13 mouse cellular contexts compared by ENCODE assay signal in genomic region chr11:106163546-106163945, GRCm38 (mm10). TPM values are rescaled to one million over a fixed set of nuclear protein-coding genes. Genes with fewer than 3 reads are reported as not detected.
DNase-seq lines count a peak whose midpoint lies in the region; ATAC-seq and TF ChIP-seq lines count a peak whose summit lies in the region.
"Had no signal": no experiment of that assay in that cellular context is flagged by ENCODE, and none has a peak within 500 bp of the region (broad histone marks: within the 10 kb centered on the region; RNA-seq: fewer than 3 reads in every experiment).

No protein-coding gene starts in this region.

- H3K9me3 ChIP-seq in lung, embryonic 15.5 days: no peaks in the 10 kb centered on the region
- no peaks in the 10 kb centered on the region for H3K9me3 ChIP-seq in heart, embryonic 14.5 days (ENCODE audit: control insufficient read depth, low read length)
- no peaks in the 10 kb centered on the region for H3K9me3 ChIP-seq in midbrain, embryonic 14.5 days (ENCODE audit: control insufficient read depth, low read length)
- H3K9me3 ChIP-seq: forebrain, embryonic 15.5 days; megakaryocyte, embryonic 14.5 days had no signal

- peaks cover 17% of the 10 kb centered on the region; the same call in 1 of the 2 replicates for H3K36me3 ChIP-seq in lung, embryonic 15.5 days
- peaks cover 44% of the 10 kb centered on the region for H3K36me3 ChIP-seq in heart, embryonic 14.5 days (ENCODE audit: control insufficient read depth, insufficient read depth, low read length)
- H3K36me3 ChIP-seq in midbrain, embryonic 14.5 days (ENCODE audit: control insufficient read depth, insufficient read depth, low read length): peaks cover 45% of the 10 kb centered on the region

- peak overlapping the region; percentile 61 for H3K27ac ChIP-seq in lung, embryonic 15.5 days
- peak overlapping the region; percentile 34 to 42; a peak in 2 of 4 replicates for H3K27ac ChIP-seq in heart, embryonic 14.5 days (replicated peaks in 1 of 2; ENCODE audit: control insufficient read depth in 1 of 2, insufficient read depth in 1 of 2, low read depth in 2 of 2, low read length in 2 of 2)
- H3K27ac ChIP-seq in olfactory bulb, adult 2 months (ENCODE audit: insufficient read depth, low read depth, low read length): peak overlapping the region; percentile 22; the same call in 1 of the 2 replicates
- no peak overlapping the region for H3K27ac ChIP-seq in midbrain, embryonic 14.5 days (replicated peaks; ENCODE audit: low read depth, low read length)
- H3K27ac ChIP-seq: forebrain, embryonic 15.5 days; stomach, postnatal 0 days had no signal

- peaks cover 20% of the 10 kb centered on the region for H3K4me1 ChIP-seq in lung, embryonic 15.5 days
- H3K4me1 ChIP-seq in heart, embryonic 14.5 days (ENCODE audit: control insufficient read depth in 2 of 2, insufficient read depth in 2 of 2, low read length in 2 of 2): peaks cover 14 to 21% of the 10 kb centered on the region in 2 experiments
- H3K4me1 ChIP-seq in olfactory bulb, adult 2 months (ENCODE audit: control insufficient read depth, insufficient read depth, low read length): peaks cover 34% of the 10 kb centered on the region
- peaks cover 22% of the 10 kb centered on the region for H3K4me1 ChIP-seq in midbrain, embryonic 14.5 days (ENCODE audit: control insufficient read depth, insufficient read depth, low read length)

- ATAC-seq in lung, embryonic 15.5 days (ENCODE audit: borderline replicate concordance, extremely low read depth, low FRiP score, low TSS enrichment): no peak
- no peak for ATAC-seq in heart, embryonic 14.5 days (ENCODE audit: insufficient number of reproducible peaks, insufficient read depth, low FRiP score, low read depth)
- ATAC-seq in midbrain, embryonic 14.5 days (ENCODE audit: low FRiP score, low TSS enrichment): no peak
- ATAC-seq: forebrain, embryonic 15.5 days had no signal

- H3K4me2 ChIP-seq in lung, embryonic 15.5 days: no peak overlapping the region
- H3K4me2 ChIP-seq in heart, embryonic 14.5 days (ENCODE audit: low read length): no peak overlapping the region
- H3K4me2 ChIP-seq in midbrain, embryonic 14.5 days (ENCODE audit: low read length): no peak overlapping the region
- H3K4me2 ChIP-seq: forebrain, embryonic 15.5 days had no signal

- no peak overlapping the region for H3K9ac ChIP-seq in lung, embryonic 15.5 days
- H3K9ac ChIP-seq in heart, embryonic 14.5 days (ENCODE audit: low read length): no peak overlapping the region
- no peak overlapping the region for H3K9ac ChIP-seq in midbrain, embryonic 14.5 days (replicated peaks; ENCODE audit: low read length)
- H3K9ac ChIP-seq: forebrain, embryonic 15.5 days had no signal

- no peak for TF ChIP-seq POLR2A in olfactory bulb, adult 2 months (IDR thresholded peaks at IDR 0.05; ENCODE audit: insufficient read depth, low read depth, low read length)

- H3K4me3 ChIP-seq in lung, embryonic 15.5 days: no peak overlapping the region
- H3K4me3 ChIP-seq in heart, embryonic 14.5 days (ENCODE audit: control insufficient read depth in 1 of 2, insufficient read depth in 1 of 2, low read depth in 1 of 2, low read length in 2 of 2): no peak overlapping the region
- H3K4me3 ChIP-seq in olfactory bulb, adult 2 months (ENCODE audit: insufficient read depth, low read depth, low read length): no peak overlapping the region
- no peak overlapping the region for H3K4me3 ChIP-seq in midbrain, embryonic 14.5 days (replicated peaks; ENCODE audit: low read depth, low read length)
- H3K4me3 ChIP-seq: forebrain, embryonic 15.5 days had no signal

- 73% methylated on average over 4 of the region's 4 CpGs for WGBS in lung, embryonic 15.5 days
- WGBS in heart, embryonic 14.5 days: 75% methylated on average over 4 of the region's 4 CpGs
- 89% methylated on average over 4 of the region's 4 CpGs for WGBS in olfactory bulb, adult 2 months
- WGBS in midbrain, embryonic 14.5 days: 90% methylated on average over 4 of the region's 4 CpGs

- no peak for DNase-seq in lung, postnatal 14 days
- DNase-seq in kidney, postnatal 14 days: peak; percentile 61
- no peak for DNase-seq in midbrain, embryonic 14.5 days
- no peak for DNase-seq in cerebellum, postnatal 36 days

- no peak for TF ChIP-seq CTCF in olfactory bulb, adult 2 months (IDR thresholded peaks at IDR 0.05; ENCODE audit: insufficient read depth, low read depth, low read length)

- H3K27me3 ChIP-seq in lung, embryonic 15.5 days: no peaks in the 10 kb centered on the region
- no peaks in the 10 kb centered on the region for H3K27me3 ChIP-seq in heart, embryonic 14.5 days (ENCODE audit: control insufficient read depth, insufficient read depth, low read length)
- no peaks in the 10 kb centered on the region for H3K27me3 ChIP-seq in midbrain, embryonic 14.5 days (ENCODE audit: control insufficient read depth, insufficient read depth, low read length)
- H3K27me3 ChIP-seq: forebrain, embryonic 15.5 days had no signal

RNA-seq across cellular contexts. Expression of gene Limd2, which starts 2.9 kb away (rescaled TPM):
- polyA plus RNA-seq in lung, embryonic 15.5 days (2015; fragmentation: Nextera tagmentation; extraction: Ambion mirVana): 237 and 246 TPM in 2 replicates
- polyA plus RNA-seq in heart, embryonic 14.5 days (2014; fragmentation: Nextera tagmentation; extraction: Ambion mirVana): 80.2 and 84.6 TPM in 2 replicates
- polyA plus RNA-seq in olfactory bulb, adult 2 months (2012; ENCODE audit: insufficient read depth, insufficient read length, low replicate concordance, missing spikeins): 164 and 291 TPM in 2 replicates
- 161 and 171 TPM in 2 replicates for polyA plus RNA-seq in midbrain, embryonic 14.5 days (2014; fragmentation: Nextera tagmentation; extraction: Ambion mirVana)

RNA-seq across cellular contexts. Expression of gene Gm10840, which starts 2.9 kb away (rescaled TPM):
- polyA plus RNA-seq in lung, embryonic 15.5 days (2015; fragmentation: Nextera tagmentation; extraction: Ambion mirVana): not detected in 2 replicates
- polyA plus RNA-seq in heart, embryonic 14.5 days (2014; fragmentation: Nextera tagmentation; extraction: Ambion mirVana): not detected in 2 replicates
- not detected in 2 replicates for polyA plus RNA-seq in olfactory bulb, adult 2 months (2012; ENCODE audit: insufficient read depth, insufficient read length, low replicate concordance, missing spikeins)
- polyA plus RNA-seq in midbrain, embryonic 14.5 days (2014; fragmentation: Nextera tagmentation; extraction: Ambion mirVana): not detected in 2 replicates
- polyA plus RNA-seq: embryonic facial prominence, embryonic 11.5 days; large intestine, adult 2 months; neural tube, embryonic 11.5 days; stomach, postnatal 0 days had no signal

RNA-seq across cellular contexts. Expression of gene Strada, which starts 38.4 kb away (rescaled TPM):
- polyA plus RNA-seq in lung, embryonic 15.5 days (2015; fragmentation: Nextera tagmentation; extraction: Ambion mirVana): 24.3 and 25.1 TPM in 2 replicates
- 19.4 and 21.8 TPM in 2 replicates for polyA plus RNA-seq in heart, embryonic 14.5 days (2014; fragmentation: Nextera tagmentation; extraction: Ambion mirVana)
- 209 TPM in 1 of 2 replicates, not detected in the other for polyA plus RNA-seq in olfactory bulb, adult 2 months (2012; ENCODE audit: insufficient read depth, insufficient read length, low replicate concordance, missing spikeins)
- 30.0 and 30.5 TPM in 2 replicates for polyA plus RNA-seq in midbrain, embryonic 14.5 days (2014; fragmentation: Nextera tagmentation; extraction: Ambion mirVana)

RNA-seq across cellular contexts. Expression of gene Ccdc47, which starts 52.6 kb away (rescaled TPM):
- 80.2 and 88.7 TPM in 2 replicates for polyA plus RNA-seq in lung, embryonic 15.5 days (2015; fragmentation: Nextera tagmentation; extraction: Ambion mirVana)
- polyA plus RNA-seq in heart, embryonic 14.5 days (2014; fragmentation: Nextera tagmentation; extraction: Ambion mirVana): 69.8 and 75.9 TPM in 2 replicates
- polyA plus RNA-seq in olfactory bulb, adult 2 months (2012; ENCODE audit: insufficient read depth, insufficient read length, low replicate concordance, missing spikeins): not detected in 2 replicates
- 48.7 and 87.5 TPM in 2 replicates for polyA plus RNA-seq in midbrain, embryonic 14.5 days (2014; fragmentation: Nextera tagmentation; extraction: Ambion mirVana)

RNA-seq across cellular contexts. Expression of gene Ddx42, which starts 53.2 kb away (rescaled TPM):
- polyA plus RNA-seq in lung, embryonic 15.5 days (2015; fragmentation: Nextera tagmentation; extraction: Ambion mirVana): 69.8 and 72.7 TPM in 2 replicates
- polyA plus RNA-seq in heart, embryonic 14.5 days (2014; fragmentation: Nextera tagmentation; extraction: Ambion mirVana): 43.0 and 44.9 TPM in 2 replicates
- polyA plus RNA-seq in olfactory bulb, adult 2 months (2012; ENCODE audit: insufficient read depth, insufficient read length, low replicate concordance, missing spikeins): not detected in 2 replicates
- 56.3 and 88.3 TPM in 2 replicates for polyA plus RNA-seq in midbrain, embryonic 14.5 days (2014; fragmentation: Nextera tagmentation; extraction: Ambion mirVana)
